Mouse (Mus musculus) c-Kit-positive CD71-negative TER-119-negative erythroid progenitor cells, embryonic 14.5 days (primary cell): ENCODE results near the gene Hdac4.

Experiments
- DNase-seq: peaks from one replicate; pipeline ENCODE4 v3.0.0-alpha.2; 2013; ENCODE audit warnings: low read depth

The Hdac4 gene

GRCm38 (mm10) chr1:92100371-92100891 is 95.1 kb downstream of the Hdac4 start:
- no peak for DNase-seq

- DNase-seq: no peak
These were observed 95.5 kb downstream of the Hdac4 start for GRCm38 (mm10) chr1:92099964-92100363.

- no peak for DNase-seq
These were observed 96.0 kb downstream of the Hdac4 start for GRCm38 (mm10) chr1:92099502-92099901.

GRCm38 (mm10) chr1:92098456-92098855 is 97.0 kb downstream of the Hdac4 start:
- no peak for DNase-seq

DNA sequence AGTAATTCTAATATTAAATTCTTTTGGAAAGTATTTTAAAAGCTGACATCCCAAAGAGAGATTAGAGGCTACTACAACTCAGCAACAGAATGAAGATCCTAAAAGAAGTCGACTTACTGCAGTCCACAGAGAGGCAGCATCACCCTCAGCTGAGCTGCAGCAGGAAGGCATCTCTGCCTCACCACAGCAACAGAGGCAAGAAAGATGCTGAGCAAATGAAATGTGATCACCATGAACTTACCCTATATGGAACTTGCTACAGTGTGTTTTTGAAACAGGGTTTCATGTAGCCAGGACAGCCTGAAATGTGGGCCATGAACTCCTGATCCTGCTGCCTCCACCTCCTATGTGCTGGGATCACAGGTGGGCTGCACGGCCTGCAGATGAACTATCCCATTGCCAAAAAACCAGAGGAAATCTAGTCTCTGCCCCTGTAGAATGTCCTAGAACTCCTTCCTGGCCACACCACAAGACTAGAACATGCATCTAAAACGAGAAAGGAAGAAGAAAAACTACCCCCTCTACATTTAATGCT is 98.4 kb downstream of the Hdac4 start:
- no peak for DNase-seq

DNA sequence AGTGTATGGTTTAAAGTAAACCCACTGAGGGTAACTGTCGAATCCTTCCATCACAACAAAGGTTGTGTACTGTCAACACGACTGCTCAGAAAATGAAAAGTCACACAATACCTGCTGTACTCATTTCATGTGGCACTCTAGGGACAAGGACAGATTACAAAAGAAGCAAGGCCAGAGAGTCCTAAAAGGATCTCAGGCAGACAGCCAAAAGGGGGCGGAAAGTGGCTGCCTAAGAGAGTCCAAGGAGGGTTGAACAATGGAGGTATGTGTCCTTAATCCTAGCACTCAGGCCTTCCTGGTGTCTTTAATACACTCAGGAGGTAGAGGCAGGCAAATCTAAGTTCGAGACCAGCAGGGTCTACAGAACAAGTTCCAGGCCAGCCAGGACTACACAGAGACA is 103.2 kb downstream of the Hdac4 start:
- no peak for DNase-seq

- no peak for DNase-seq
These were observed 107.7 kb downstream of the Hdac4 start for GRCm38 (mm10) chr1:92087821-92088220.

- DNase-seq: no peak
These were observed 108.2 kb downstream of the Hdac4 start for GRCm38 (mm10) chr1:92087343-92087742.

DNA sequence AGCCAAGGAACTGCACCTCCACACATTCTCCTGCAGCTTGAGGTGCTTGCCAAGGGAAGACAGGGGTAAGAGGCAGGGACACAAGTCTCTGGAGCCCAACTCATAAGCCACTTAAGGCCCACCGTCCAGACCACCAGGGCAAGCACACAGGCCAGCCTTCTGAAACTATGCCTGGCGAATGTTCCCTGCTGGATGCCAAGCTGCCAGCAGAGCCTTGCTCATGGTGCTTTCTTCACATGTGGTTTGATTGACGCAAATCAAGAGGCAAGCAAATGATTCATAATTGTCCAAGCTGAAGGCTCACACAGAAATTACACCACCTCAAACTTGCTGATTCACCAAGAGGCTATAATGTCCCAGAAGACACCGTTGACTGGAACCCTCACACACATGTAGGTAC is 108.7 kb downstream of the Hdac4 start:
- no peak for DNase-seq

DNA sequence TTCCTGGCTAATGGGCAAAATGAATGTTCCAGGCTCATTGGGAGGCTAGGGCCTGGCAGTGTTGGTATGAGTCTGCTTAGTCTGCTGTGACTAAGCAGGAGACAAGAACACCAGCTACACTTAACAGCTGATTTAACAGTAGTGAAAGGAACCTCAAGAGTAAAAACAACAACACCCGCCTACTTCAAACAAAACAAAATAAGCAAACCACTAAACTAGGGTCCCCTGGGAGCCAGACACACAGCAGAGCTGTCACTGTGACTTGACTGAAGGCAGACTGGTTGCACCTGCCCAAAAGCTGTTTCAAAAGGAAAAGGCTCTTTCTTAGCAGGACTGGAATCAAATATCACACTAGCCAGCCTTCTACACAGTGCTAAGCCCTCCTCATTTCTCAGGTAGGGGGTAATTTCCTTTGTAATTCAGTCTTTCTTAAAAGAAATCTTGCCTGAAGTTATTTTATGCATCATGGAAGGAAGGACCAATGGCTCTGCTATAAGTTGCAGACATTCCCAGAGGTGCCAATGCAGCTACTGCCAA is 109.2 kb downstream of the Hdac4 start:
- no peak for DNase-seq

- DNase-seq: no peak
These were observed 110.8 kb downstream of the Hdac4 start for GRCm38 (mm10) chr1:92084738-92085137.

DNA sequence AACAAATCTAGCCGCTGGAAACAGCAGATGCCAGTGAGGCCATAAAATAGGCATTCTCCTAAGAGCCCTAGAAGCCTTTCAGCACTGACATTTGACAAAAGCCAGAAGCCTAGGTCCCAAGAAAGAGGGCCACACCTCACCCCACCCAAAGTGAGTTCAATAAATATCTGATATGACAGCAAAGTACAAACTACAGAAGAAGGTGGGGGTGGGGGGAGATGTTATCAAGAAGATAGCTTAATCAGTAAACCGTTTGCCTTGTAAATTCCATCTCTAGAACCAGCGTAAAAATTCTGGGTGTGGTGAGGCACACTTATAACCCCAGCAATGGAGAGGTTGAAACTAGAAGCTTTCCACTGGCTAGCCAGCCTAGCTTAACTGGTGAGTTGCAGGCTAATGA is 111.5 kb downstream of the Hdac4 start:
- DNase-seq: no peak

DNA sequence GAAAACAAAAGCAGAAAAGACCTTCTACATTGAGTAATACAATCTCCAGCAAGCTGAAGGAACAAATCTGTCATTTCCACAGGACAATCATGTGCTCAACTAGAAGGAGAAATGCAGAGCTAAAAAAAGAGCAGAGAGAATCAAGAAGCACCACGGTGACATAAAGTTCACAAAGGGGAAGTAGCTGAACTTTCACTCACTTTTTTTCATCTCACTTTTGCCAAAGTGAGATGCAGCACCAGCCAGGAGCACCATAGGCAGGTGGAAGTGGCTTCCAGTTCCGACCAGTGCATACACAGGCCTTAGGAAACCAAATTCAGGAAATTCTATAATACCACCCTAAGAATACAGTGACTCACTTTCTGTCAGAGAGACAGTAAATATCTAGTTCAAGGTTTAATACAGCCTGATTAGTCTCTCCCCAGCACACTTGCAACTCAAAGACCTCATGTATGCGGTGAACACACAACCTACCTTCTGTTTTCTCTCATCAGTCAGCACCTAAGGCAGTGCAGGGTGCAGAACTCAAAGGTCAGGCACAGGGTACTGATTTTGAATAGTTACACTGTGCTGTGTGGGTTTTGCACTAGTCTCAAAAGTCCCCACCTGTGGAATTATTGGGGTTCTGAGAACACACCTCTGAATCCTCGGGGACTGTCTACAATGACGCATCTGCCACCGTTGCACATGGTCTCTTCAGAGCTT is 112.5 kb downstream of the Hdac4 start:
- DNase-seq: no peak

GRCm38 (mm10) chr1:92082156-92082836 is 113.2 kb downstream of the Hdac4 start:
- DNase-seq: no peak

- DNase-seq: peak; percentile 72
These were observed 115.4 kb downstream of the Hdac4 start for GRCm38 (mm10) chr1:92079982-92080537.

GRCm38 (mm10) chr1:92075312-92075711 is 120.2 kb downstream of the Hdac4 start:
- no peak for DNase-seq

GRCm38 (mm10) chr1:92074655-92075054 is 120.8 kb downstream of the Hdac4 start:
- DNase-seq: no peak

- DNase-seq: no peak
These were observed 125.4 kb downstream of the Hdac4 start for GRCm38 (mm10) chr1:92069932-92070677.

- no peak for DNase-seq
These were observed 126.0 kb downstream of the Hdac4 start for GRCm38 (mm10) chr1:92069464-92069863.

GRCm38 (mm10) chr1:92064307-92064706 is 131.2 kb downstream of the Hdac4 start:
- DNase-seq: no peak

DNA sequence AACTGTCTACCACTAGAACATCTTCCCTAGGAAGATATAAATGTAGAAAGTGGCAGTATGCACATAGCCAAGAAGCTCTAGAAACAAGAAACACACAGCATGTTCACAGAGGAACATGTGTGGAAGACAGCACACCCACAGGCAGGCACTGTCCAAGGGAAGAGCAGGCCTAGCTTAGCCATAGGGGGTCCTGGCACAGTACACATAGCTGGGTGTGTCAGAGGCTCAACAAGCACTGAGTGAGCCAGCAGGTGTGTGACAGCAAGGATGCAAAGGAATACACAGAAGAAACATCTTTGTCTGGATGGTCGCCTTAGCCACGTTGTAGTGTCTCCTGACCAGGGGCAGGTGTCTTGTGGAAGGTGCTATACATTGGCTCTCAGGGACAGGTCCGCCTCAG is 132.2 kb downstream of the Hdac4 start:
- DNase-seq: no peak
